Mouse (Mus musculus) T-cell, adult 66 days (primary cell): ENCODE measurements around the gene Fam47c. TPM values are rescaled to one million over a fixed set of nuclear protein-coding genes. Genes with fewer than 3 reads are reported as not detected.

ENCODE experiments used
- total RNA-seq, 2 experiments: library from RNA; stranded (reverse); gene quantifications; 3 replicates in 1 of 2; 4 replicates in 1 of 2; pipeline ENCODE4 v1.2.4; 2023

The Fam47c gene
- not detected for total RNA-seq

DNA sequence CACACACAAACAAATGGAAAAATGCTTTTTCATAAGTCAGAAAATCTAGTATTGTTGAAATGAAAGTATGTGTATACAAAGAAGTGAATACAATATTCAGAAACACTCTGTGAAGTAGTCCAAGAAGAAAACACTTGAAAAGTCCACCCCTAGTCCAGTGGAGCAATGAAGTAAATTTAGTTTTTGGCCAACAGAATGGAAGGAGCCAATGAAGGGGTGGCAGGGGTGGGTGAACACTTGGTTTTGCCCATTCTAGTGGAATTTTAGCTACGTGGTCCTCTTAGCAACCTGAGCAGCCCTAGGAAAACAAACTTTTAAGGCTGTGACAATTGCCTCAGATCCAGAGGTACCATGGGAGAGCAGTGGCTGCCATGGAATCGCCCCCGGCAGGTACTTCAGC is at the start of gene Fam47c:
Gene Fam47c (plus strand): TSS at position 301 of the 400 bp plus-strand sequence.

Other genes with a start within 250 kb of the Fam47c start
- gene Prrg1, start 153.9 kb upstream of the Fam47c start, total RNA-seq, result 10 to 100 TPM in 1 of 2 experiments, 1 to 10 TPM in 1; 8.1 to 10.4 TPM